Mouse (Mus musculus) fat pad, adult 2 months (tissue): ENCODE measurements around the gene Aldh1a3.

ENCODE experiments used
- DNase-seq: peaks from one replicate; pipeline ENCODE4 v3.0.0-alpha.2; 2011; ENCODE audit warnings: low read depth, low spot score; ENCODE audit errors: extremely low read depth

Aldh1a3 gene

GRCm38 (mm10) chr7:66373391-66373790 lies 53.9 kb downstream of the Aldh1a3 start:
- no peak for DNase-seq

- DNase-seq: no peak
These were observed 56.3 kb downstream of the Aldh1a3 start for GRCm38 (mm10) chr7:66370970-66371369.

- DNase-seq: no peak
These were observed 57.3 kb downstream of the Aldh1a3 start for GRCm38 (mm10) chr7:66369934-66370445.

GRCm38 (mm10) chr7:66369071-66369933 lies 58.0 kb downstream of the Aldh1a3 start:
- DNase-seq: no peak

DNA sequence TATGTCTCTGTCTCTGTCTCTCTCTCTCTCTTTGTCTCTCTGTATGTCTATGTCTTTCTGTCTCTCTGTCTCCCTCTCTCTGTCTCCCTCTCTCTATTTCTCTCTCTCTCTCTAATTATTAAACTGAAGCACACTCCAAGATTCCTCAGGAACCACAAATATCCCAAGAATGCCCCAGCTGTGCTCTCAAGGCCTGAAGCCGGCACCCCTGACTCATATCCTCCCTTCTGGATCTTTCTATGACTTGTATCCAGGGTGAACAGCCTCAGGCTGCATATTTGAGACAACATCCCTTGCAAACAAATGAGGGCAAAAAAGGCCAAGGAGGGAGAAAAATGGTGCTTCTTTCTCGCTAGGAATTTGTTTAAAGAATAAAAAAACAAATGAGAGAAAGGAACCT lies 61.4 kb downstream of the Aldh1a3 start, which contains the start of gene Gm10974:
Gm10974 (plus strand) TSS at position 2 of the 400 bp plus-strand sequence.
- DNase-seq: no peak

DNA sequence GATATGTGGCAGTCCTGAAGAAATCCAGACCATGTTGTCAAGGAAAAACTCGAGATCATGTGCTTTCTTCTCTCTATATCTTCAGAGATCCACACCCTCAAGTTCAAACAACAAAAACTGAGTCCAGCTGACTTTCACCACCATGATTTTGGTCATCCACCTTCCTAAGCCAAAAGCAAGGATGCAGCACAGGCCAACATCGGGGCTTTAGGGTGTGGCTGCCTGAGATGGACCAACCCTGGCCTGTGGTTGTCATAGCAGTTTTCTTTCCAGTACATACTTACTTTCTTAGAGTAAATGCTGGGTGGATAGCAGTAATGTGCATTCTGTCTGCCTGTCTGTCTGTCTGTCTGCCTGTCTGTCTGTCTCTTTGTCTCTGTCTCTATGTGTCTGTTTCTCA lies 61.9 kb downstream of the Aldh1a3 start:
- DNase-seq: no peak

- DNase-seq: no peak
These were observed 62.8 kb downstream of the Aldh1a3 start for GRCm38 (mm10) chr7:66364491-66364890.

GRCm38 (mm10) chr7:66359044-66359443 lies 68.3 kb downstream of the Aldh1a3 start:
- no peak for DNase-seq

DNA sequence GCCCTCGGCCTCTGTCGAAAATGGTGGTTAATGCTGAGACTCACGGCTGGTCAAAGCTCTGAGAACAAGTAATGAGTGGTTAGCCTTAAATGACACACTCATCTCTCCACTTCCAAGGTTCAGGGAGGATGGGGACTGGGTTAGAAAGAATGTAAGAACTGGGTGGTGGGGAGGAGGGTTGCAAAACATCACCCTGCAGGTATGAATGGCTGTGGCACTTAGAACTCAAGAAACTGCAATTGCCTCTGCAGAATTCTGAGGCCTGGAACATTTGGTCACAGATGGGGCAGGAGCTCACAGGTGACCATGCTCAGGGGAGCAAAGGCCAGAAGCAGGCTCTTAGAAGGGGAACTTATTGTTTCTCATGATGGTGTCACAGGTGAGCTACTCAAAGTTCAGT lies 68.9 kb downstream of the Aldh1a3 start:
- DNase-seq: no peak

DNA sequence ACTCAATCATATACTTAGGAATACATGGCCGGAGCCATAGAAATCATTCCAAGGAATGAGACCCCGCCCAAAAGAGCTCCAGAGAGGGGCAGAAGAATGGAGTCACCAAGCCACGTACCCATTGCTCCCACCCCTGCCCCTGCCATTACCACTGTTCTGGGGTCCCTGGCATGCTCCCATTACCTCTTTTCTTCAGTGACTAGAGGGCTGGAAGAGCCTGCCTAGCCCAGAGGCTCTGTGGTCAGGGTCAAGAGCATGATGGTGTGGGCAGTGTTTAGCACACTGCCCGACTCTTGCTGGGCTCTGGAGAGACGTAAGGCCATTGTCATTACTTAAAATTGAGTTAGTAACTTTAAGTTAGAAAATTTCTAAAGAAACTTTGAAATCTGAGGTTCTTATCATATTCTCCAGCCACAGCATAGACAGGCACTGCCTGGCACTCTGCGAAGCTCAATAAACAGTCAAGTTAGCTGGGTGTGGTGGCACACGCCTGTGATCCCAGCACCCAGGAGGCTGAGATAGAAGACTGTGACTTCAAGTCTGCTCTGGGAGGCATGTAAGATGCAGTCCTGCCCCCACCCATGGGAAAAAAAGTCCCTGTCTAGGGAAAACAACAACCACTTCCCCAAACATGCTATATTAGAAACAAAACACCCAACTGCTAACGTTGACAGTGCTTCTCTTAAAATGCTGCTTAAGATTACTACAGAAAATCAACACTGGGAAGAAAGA lies 71.4 kb downstream of the Aldh1a3 start:
- DNase-seq: no peak

DNA sequence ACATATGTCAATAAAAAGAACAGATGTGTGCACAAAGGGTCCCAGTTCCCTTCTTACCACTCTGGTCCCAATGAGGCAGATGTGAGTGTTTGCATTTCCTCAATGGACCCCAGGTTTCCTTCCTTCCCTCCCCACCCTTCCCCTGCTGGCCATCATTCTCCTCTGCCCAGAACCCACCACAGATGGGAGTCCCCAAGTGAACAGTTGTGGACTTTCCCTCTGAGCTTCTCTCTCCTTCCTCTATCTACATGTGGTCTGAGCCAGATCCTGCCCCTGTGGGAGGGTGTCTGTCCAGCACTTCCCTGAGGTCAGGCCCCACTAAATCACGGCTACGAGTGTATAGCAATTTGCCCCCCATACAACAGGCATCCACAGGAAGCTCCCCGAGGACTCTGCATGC lies 72.4 kb downstream of the Aldh1a3 start:
- no peak for DNase-seq

- DNase-seq: no peak
These were observed 76.2 kb downstream of the Aldh1a3 start for GRCm38 (mm10) chr7:66351074-66351473.

- no peak for DNase-seq
These were observed 77.6 kb downstream of the Aldh1a3 start for GRCm38 (mm10) chr7:66349670-66350069.

- DNase-seq: no peak
These were observed 78.7 kb downstream of the Aldh1a3 start for GRCm38 (mm10) chr7:66348588-66348987.

DNA sequence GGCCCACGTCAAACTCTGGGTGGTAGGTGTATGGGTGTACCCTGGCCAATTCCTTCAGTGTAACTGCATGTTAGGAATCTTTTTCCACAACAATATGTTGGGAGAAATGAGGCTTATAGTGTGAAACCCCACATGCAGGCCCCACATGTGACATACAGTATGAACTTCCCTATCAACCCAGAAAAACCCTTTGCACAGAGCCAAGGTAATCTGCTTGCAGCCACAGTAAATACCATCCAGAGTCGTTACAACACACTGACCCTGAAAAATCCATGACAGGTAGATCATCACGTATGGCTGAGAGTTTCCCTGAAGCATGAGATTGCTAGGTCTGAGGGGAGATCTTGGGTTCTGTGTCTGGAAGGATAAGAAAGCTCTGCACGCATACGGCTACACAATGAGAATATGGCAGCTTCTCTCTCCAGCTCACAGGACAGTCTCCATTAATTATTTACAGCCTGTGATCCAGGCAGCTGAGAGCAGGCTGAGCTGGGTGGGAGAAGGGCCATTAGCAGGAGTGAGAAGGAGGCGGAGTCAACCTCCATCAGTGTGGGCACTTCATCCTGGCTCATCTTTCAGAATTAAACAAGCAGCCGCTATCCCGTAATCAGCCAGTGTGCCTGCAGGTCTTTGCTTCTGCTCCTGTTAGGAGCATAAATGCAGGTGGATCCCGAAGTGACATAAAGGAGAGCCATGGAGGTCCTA lies 80.2 kb downstream of the Aldh1a3 start:
- DNase-seq: no peak

GRCm38 (mm10) chr7:66343307-66343706 lies 84.0 kb downstream of the Aldh1a3 start:
- DNase-seq: no peak

GRCm38 (mm10) chr7:66342831-66343230 lies 84.5 kb downstream of the Aldh1a3 start:
- DNase-seq: no peak

DNA sequence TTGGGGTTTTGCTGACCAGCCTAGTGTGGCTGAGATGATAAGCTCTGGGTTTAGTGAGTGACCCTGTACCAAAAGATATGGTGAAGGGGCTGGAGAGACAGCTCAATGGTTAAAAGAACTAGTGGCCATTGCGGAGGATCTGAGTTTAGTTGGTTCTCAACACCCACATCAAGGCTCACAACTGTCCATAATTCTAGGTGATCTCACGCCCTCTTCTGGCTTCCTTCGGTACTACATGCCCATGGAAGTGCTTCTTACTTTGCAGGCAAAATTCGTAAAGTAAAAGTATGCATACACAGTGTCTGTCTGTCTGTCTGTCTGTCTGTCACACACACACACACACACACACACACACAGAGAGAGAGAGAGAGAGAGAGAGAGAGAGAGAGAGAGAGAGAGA lies 85.0 kb downstream of the Aldh1a3 start:
- DNase-seq: no peak
